ENCODE assay signal across 30 mouse cellular contexts in the genomic region with DNA sequence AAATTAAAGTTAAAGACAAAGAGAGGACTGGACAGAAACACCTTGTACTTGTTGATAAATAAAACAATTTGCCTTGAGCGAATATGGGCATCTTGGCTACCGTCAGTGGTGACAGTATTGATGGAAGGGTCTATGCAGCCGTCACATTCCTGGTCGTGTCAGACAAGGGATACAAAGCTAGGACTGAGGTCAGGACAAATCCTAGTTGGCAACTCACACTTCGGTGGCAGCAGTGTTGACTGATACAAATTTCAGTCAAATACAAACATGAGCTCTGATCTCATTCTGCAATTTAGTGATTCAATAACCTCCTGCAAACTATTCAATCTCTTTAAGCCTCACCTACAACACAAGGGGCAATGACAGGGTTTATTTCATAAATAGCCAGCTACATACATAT.
"Had no signal": no experiment of that assay in that cellular context is flagged by ENCODE, and none has a peak within 500 bp of the region (broad histone marks: within the 10 kb centered on the region; RNA-seq: fewer than 3 reads in every experiment).

No protein-coding gene starts in this region.

- H3K4me3 ChIP-seq: left cerebral cortex, adult 2 months; limb, embryonic 10.5 days; limb, embryonic 12.5 days; limb, embryonic 13.5 days; limb, embryonic 15.5 days; liver, embryonic 13.5 days; lung, embryonic 15.5 days; megakaryocyte, embryonic 14.5 days; midbrain, embryonic 10.5 days; midbrain, embryonic 12.5 days; midbrain, embryonic 13.5 days; midbrain, embryonic 15.5 days; myocyte; neural tube, embryonic 12.5 days; neural tube, embryonic 13.5 days had no signal

- H3K9ac ChIP-seq: limb, embryonic 12.5 days; limb, embryonic 13.5 days; limb, embryonic 15.5 days; liver, embryonic 13.5 days; liver, embryonic 14.5 days; lung, embryonic 14.5 days; lung, embryonic 15.5 days; midbrain, embryonic 12.5 days; midbrain, embryonic 13.5 days; midbrain, embryonic 15.5 days; neural tube, embryonic 12.5 days; neural tube, embryonic 13.5 days had no signal

- ATAC-seq: lung, postnatal 0 days; midbrain, embryonic 13.5 days; midbrain, embryonic 15.5 days; midbrain, embryonic 16.5 days had no signal

- H3K27ac ChIP-seq: left cerebral cortex, adult 2 months; limb, embryonic 10.5 days; limb, embryonic 12.5 days; limb, embryonic 13.5 days; limb, embryonic 15.5 days; liver, embryonic 13.5 days; liver, embryonic 14.5 days; lung, embryonic 15.5 days; macrophage; midbrain, embryonic 10.5 days; midbrain, embryonic 12.5 days; midbrain, embryonic 13.5 days; midbrain, embryonic 15.5 days; neural tube, embryonic 12.5 days; neural tube, embryonic 13.5 days had no signal

- H3K36me3 ChIP-seq: limb, embryonic 15.5 days; liver, embryonic 13.5 days; lung, embryonic 15.5 days; midbrain, embryonic 12.5 days; midbrain, embryonic 15.5 days; neural tube, embryonic 12.5 days; neural tube, embryonic 13.5 days had no signal

- H3K9me3 ChIP-seq: limb, embryonic 10.5 days; limb, embryonic 12.5 days; limb, embryonic 13.5 days; limb, embryonic 15.5 days; liver, embryonic 13.5 days; lung, embryonic 15.5 days; midbrain, embryonic 12.5 days; midbrain, embryonic 13.5 days; midbrain, embryonic 15.5 days; neural tube, embryonic 12.5 days; neural tube, embryonic 13.5 days had no signal

- DNase-seq: layer of hippocampus, postnatal 36 days; left cerebral cortex, postnatal 4 days; liver, embryonic 13.5 days; lung, adult 18-20 months; lung, adult 2 months; lung, embryonic 14.5 days; lung, postnatal 10 days; lung, postnatal 14 days; lung, postnatal 36 days; lung, postnatal 4 days; midbrain, embryonic 14.5 days had no signal

- H3K4me1 ChIP-seq: lung, embryonic 15.5 days; megakaryocyte, embryonic 14.5 days had no signal

- H3K27me3 ChIP-seq: limb, embryonic 12.5 days; limb, embryonic 13.5 days; limb, embryonic 15.5 days; liver, embryonic 13.5 days; lung, embryonic 15.5 days; megakaryocyte, embryonic 14.5 days; midbrain, embryonic 12.5 days; midbrain, embryonic 13.5 days; midbrain, embryonic 15.5 days; neural tube, embryonic 12.5 days; neural tube, embryonic 13.5 days had no signal

- H3K4me2 ChIP-seq: limb, embryonic 12.5 days; limb, embryonic 13.5 days; limb, embryonic 15.5 days; liver, embryonic 13.5 days; lung, embryonic 14.5 days; lung, embryonic 15.5 days; midbrain, embryonic 11.5 days; midbrain, embryonic 12.5 days; midbrain, embryonic 13.5 days; midbrain, embryonic 15.5 days; neural tube, embryonic 12.5 days; neural tube, embryonic 13.5 days had no signal
